Mouse (Mus musculus) frontal cortex, postnatal 10 days (tissue): ENCODE measurements around the gene Awat1.

ENCODE experiments used
- DNase-seq, 2 experiments: peaks; one replicate each; pipeline ENCODE4 v3.0.0; 2022; ENCODE audit warnings: low spot score in 2 of 2, mixed read lengths in 1 of 2

Awat1 gene

DNA sequence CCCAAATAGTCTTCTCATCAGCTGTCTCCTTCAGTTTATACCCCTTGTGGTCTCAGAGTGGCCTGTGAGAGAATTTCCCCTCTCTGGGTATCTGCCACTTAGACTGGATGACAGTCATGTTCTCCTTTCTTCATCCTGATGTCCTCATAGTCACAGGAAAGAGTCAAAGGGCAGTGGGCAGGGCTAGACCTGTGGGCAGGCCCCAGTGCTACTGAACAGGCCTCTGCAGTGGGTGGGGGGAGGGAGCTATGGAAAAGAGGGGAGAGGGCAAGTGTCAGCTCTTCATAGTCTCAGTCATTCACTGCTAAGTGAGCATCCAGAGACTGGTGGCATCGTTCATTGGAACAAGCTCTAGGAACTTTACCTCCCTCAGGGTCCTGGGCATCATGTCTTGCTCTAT, at the start of gene Awat1:
Awat1 (plus strand) TSS at position 301 of the 400 bp plus-strand sequence.
- no peak for DNase-seq

DNA sequence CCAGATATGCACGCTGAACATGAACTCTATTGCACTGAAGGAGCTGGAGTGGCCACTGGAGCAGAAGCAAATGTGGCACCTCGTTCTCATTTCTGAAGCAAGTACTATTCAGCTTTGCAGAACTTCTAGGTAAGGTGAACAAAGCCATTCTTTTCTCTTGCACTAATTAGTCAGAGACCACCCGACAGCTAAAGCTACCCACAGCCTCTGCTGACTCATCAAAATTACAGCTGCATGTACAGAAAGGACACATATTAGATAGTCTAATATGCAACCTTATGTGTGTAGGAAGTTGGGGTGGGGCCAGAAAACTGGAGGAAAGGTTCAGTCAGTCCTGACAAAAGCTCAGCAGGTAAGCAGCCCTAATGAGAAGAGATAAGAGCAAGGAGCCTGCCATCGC, 47.6 kb upstream of the Awat1 start, which contains the start of gene Dgat2l6:
Dgat2l6 (plus strand) TSS at position 368 of the 400 bp plus-strand sequence.
- no peak for DNase-seq

DNA sequence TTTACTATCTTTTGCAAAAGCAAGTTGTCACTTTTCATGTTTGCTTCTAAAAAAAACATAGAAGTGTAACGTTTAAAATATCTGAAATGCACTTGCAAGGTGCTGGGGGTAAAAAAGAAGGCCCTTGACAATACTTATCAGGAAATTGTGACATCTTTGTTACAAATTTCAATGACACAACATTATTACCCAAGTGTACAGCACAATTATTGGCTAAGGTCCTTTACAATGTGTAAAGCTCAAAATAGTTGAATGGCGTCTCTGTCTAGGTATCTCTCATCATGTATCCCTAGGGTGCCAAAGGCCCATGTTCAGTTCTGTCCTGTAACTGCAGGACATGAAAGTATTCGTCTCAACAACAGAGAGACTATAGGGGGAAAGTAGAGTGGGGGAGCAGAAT, 16.0 kb upstream of the Awat1 start:
- DNase-seq: no peak

DNA sequence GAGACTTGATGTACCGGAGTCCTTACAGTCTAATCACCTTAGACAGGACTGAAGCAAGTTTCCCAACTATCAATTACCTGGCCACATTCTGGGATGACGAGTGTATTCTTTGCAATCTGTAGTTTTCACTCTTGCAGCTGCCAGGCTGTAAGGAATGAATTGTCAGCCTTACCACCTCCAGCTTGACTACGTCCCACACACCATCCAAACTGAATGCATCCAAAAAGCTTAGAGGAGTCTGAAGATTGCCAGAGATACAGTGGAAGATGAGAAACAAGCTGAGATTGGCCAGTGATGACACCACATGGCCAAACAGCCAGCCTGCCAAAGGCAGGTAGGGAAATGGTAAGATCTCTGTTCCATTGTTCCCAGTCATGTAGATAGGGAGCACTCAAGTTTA, 6.4 kb upstream of the Awat1 start:
- no peak for DNase-seq

DNA sequence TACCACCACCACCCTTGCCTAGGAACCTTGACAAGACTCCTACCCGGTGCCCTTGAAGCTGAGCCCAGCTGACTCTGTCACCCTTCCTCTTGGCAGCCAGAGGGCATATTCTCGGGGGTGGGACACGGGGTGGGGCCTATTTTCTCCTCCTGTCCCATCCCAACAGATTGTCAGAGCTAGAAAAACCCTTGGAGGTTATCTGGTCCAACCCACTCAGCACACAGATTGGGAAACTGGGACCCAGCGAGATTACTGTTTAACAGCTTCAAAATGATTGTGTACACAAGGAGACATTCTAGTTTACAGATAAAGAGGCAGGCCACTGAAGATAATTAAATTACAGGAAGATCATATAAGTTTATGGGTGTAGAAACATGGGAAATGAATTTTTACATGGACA, 22.7 kb downstream of the Awat1 start, which contains the start of gene P2ry4:
P2ry4 (minus strand) TSS at position 79 of the 400 bp plus-strand sequence.
- no peak for DNase-seq

DNA sequence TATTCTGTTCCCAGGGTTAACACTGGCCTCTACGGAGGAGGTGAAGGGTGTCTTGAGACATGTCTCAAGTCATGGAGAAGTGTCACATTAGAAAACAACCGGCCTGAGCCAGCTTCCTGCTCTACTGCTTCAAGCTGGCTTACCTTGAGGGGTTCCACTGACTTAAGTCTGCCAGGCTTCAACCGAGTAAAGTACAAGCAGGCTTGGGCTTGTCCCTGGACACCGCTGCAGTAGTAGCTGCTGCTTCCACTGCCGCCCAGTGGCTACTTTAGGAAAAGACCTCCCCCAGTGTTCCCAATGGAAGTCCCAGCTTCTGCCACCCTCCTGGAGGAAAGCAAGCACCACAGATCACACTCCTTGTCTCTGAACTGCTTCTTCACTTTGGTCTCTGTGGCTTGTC, 25.4 kb downstream of the Awat1 start:
- DNase-seq: peak; percentile 8 to 28

DNA sequence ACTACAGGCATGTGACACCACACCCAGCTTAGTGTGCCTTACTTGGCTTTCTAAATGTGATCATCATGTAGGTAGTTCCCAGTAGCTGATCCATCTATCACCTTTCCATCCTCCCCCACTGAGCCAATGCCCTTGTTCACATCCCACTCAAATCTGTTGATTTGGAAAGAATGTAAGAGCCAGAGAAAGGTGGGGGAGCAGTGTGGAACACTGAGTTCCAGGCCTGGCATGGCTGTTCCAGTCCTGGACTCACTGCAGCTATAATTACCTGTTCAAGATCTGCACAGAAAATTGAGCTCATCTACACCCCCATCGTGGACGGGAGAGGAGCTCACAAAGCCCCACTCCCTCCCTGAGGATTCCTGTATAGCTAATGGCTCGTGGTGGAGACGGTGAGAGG, 27.7 kb downstream of the Awat1 start:
- no peak for DNase-seq

DNA sequence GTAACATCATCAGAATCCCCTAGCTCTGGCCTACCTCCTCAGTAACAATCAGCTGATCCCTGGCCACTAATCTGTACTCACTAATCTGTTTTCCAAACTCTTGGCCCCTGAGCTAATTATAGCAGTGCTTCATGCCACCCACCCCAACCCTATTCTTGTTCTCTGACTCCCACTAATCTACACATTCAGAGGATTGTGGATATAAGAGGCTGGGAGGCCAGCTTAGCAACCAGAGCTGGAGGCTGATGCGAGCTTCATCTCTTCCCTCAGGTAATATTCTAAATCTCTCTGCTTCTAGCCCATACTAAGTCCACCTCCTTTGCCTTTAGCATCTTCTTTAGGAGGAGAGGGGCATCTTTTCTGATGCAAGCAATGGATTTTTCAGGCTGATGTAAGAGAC, 33.3 kb downstream of the Awat1 start, which contains the start of gene Arr3:
Arr3 (plus strand) TSS at position 184 of the 400 bp plus-strand sequence.
- DNase-seq: no peak

DNA sequence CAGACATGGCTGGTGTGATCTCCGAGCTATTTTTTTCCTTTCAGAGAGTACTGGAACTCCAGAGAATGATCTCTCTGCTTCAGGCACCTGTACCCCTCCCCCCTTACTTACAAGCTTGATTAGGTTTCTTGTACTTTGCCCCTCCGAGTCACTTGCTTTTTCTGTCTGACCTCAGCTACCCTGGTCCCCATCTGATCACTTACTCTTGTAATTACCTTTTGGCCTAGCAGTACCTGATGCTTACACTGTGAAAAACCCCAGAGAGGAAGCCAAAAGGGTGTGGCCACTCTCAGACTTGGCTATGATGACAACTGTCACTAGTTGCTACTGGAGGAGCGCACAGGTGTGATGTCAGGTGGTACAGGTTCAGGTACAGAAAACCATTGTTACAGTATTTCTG, 46.4 kb downstream of the Awat1 start:
- no peak for DNase-seq

DNA sequence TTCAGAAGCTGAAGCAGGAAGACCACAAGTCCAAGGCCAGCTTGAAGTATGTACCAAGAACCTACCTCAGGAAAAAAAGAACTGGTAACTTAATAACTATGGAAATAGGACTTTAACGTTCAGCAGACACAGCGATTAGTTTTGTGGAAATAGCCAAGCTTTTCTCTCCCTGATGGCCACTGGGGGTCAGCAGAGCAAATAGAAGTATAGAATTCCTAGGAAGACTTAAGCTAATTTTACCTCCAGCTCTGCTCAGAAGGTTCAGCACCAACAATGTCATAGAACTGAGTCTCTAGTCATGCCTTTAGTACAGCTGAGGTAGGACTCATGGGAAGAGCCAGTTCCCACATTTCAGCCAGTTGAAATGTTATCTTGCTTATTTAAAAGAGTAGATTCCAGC, 49.3 kb downstream of the Awat1 start:
- DNase-seq: no peak

DNA sequence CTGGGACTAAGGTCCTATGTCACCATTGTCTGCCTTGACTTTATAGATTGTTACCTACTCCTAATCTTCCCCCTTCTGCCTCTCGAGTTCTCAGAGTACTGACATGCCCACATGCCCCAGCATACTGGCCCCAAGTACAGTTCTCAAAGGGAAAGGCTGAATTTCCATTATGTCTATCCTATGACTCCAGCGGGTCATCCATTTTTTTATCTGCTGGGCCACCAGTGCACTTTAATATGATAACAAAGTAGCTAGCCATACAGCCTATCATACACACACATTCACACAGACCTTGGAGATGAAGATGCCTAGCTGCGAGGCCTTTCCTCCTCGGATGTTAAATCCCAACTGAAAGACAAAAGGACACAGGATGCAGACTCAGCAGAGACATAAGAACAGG, 52.2 kb downstream of the Awat1 start:
- DNase-seq: no peak

DNA sequence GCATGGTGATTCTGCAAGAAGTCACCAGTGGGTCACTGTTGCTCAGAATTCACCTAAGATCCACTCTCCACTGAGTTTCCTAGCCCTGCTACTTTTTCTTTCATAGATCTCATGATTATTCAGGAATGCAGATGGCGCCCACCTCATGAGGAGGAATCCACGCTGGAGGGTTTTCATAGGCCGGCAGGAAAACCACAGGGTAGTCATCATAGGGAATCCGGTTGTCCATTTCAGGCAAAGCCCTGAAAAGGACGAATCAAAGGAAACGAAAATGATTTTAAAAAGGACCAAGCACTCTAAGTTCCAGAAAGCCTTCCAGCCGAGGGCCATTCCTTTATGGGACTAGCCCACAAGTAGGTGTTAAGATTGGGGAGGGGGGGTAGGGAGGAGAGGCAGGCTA, 53.1 kb downstream of the Awat1 start:
- no peak for DNase-seq

DNA sequence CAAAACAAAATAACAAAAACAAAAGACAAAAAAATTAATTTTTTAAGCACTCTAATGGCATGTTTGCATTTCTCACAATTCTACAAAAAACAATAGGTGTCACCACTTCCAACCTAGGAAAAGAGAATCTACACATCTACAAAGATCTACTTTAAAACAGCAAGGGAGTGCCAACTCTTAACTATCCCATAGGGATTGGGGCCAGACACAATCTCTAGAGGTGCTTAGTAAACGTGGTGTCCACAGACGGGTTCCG, 53.4 kb downstream of the Awat1 start, which contains the start of gene Kif4:
Kif4 (plus strand) TSS at position 192 of the 256 bp plus-strand sequence.
- no peak for DNase-seq

DNA sequence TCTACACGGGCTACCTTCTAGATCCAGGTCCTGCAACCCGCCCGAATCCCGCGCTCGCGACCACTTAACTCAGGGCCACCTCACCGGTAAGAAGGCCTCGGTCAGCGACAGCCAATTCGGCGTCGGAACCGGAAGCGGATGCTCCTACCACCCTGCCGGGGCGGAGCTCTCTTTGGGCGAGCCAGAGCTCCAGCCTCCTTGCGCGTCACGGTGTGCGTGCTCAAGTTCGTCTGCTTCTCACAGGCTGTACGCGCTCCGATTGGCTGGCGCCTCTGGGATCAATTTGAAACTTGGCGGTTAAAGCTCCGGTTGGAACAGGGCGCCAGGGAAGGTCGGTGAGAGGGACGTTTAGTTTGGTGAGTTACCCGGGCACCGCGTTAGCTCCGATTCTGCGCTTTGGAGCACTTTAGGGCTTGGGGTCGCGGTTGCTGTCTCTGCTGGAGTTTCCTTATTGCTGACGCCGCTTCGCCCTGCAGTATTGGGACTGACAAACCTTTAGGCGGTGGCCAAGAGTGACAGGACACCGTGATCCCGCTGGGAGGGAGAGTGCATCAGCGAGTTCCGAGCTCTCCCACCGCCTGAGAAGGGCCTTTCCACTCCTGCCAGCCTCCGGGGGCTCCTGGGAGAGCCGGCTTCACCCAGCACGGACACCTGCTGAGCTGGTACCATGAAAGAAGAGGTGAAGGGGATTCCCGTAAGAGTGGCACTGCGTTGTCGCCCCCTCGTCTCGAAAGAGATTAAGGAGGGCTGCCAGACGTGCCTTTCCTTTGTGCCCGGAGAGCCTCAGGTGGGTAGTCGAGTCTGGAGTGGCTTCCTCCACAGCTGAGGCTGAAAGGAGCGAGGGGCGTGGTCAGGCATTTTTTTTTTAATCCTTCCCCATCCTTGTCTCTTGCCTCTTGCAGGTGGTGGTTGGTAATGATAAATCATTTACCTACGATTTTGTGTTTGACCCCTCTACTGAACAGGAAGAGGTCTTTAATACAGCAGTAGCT, 54.0 kb downstream of the Awat1 start, which contains the start of gene Pdzd11:
Pdzd11 (minus strand) TSS at position 767 of the 992 bp plus-strand sequence.
- peak; percentile 85 to 86 for DNase-seq
